Mouse (Mus musculus) cerebellum, postnatal 36 days (tissue): Measurements from ENCODE around the gene Entr1.
A peak's percentile ranks its signal among the peaks of the same experiment; 100 is the strongest.
"Not testable (repeated sequence)": the region's sequence is repeated elsewhere in the genome, so short reads cannot be mapped to it uniquely, and the experiment has no call there.

Experiments used
- DNase-seq, 2 experiments: peaks; one replicate each; pipeline ENCODE4 v3.0.0; 2021 to 2022; ENCODE audit warnings: mixed read lengths in 2 of 2

Gene Entr1

DNA sequence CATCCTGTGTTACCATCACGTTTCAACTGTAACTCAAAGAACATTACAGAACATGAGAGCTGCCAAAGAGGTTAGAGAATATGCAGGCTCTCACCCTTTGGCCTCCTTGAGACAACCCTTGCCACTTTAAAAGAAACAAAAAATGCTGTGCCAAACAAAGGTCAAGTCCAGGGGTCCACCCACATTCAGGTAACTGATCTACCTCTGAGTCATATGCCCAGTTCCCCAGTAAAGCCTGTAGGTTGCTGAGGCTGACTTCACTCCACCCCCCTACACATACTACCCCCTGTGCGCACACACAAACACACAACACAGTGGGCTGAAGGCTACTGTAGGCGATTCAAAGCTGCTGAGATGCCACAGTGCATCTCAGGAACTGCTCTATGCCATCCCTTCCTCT, 1.4 kb downstream of the Entr1 start:
- no peak for DNase-seq

DNA sequence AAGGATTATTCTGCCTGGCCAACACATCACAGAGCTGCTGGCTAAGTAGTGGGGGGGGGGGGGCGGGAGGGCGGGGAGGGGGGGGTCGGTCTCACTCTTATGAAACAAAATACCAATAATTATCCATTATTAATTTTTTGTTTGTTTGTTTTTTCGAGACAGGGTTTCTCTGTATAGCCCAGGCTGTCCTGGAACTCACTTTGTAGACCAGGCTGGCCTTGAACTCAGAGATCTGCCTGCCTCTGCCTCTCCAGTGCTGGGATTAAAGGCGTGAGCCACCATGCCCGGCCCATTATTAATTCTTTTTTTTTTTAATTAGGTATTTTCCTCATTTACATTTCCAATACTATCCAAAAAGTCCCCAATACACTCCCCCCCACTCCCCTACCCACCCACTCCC, 8.2 kb downstream of the Entr1 start:
- DNase-seq: not testable (repeated sequence)

GRCm38 (mm10) chr2:26380131-26380771, 8.9 kb downstream of the Entr1 start, which contains the start of gene Snapc4:
Gene Snapc4 (minus strand): TSS chr2:26380653.
- peak; percentile 80 to 83 for DNase-seq

- no peak for DNase-seq
Measured at GRCm38 (mm10) chr2:26372396-26372795, 16.7 kb downstream of the Entr1 start.

DNA sequence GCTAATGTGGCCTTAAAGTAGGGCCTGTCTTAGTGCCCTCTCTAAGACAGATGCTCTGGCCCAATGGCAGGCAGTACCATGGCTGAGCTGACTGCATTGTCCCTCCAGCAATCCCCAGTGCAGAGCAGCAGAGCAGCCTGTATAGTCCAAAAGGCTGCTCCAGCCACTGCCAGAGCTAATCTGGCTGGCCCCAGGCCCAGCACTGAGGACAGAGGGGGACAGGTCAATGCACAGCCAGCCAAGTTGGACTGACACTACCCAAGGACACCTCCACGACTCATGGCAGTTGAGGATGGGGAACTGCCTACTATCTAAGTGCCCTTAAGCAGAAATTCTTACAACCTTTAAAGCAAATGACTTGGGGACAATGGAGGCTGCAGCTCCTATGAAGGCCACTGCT, 20.5 kb downstream of the Entr1 start:
- no peak for DNase-seq

GRCm38 (mm10) chr2:26367911-26368310, 21.2 kb downstream of the Entr1 start:
- DNase-seq: no peak

- DNase-seq: peak; percentile 62 to 76
Measured at GRCm38 (mm10) chr2:26364738-26365465, 24.2 kb downstream of the Entr1 start.

DNA sequence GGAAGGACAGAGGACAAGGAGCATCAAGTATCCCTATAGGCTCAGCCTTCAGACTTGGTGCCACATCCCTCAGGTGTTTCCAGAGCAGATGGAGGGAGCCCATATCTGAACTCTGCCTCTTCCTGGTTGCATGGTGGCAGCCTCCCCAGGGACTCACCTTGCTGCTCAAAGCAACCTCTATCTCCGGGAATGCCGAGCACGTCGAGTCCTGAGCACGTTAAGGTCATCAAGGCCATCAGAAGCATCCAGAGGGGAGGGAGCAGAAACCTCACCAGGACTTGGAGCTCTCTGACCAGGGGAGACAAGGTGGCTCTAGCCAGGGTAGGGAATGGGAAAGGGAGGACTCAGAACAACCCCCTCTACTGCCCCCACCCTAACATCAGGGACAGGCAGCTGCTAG, 25.6 kb downstream of the Entr1 start:
- DNase-seq: no peak

DNA sequence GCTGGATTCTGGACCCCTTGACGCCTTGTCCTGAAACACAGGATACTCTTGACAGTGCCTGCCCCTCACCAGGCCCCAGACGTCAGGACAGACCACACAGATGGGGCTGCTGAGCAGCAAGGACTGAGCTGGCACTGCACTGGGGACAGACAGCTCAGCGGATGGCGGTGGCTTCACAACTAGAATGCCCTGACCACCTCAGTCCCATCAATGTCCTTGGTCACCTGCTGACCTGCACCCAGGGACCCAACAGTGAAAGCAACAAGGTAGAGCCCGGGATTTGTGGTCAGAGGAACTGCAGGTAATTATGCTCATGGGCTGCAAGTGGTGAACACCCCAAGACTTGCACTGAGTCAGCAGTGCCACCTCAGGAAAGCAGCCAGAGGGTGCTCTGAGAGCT, 26.1 kb downstream of the Entr1 start:
- DNase-seq: no peak

GRCm38 (mm10) chr2:26360772-26361171, 28.3 kb downstream of the Entr1 start, which contains the start of gene Card9:
Gene Card9 (minus strand): TSS chr2:26360918.
- peak in 1 of 2 experiments; percentile 4 for DNase-seq

- DNase-seq: peak; percentile 11
Measured at GRCm38 (mm10) chr2:26359983-26360382, 29.1 kb downstream of the Entr1 start.

DNA sequence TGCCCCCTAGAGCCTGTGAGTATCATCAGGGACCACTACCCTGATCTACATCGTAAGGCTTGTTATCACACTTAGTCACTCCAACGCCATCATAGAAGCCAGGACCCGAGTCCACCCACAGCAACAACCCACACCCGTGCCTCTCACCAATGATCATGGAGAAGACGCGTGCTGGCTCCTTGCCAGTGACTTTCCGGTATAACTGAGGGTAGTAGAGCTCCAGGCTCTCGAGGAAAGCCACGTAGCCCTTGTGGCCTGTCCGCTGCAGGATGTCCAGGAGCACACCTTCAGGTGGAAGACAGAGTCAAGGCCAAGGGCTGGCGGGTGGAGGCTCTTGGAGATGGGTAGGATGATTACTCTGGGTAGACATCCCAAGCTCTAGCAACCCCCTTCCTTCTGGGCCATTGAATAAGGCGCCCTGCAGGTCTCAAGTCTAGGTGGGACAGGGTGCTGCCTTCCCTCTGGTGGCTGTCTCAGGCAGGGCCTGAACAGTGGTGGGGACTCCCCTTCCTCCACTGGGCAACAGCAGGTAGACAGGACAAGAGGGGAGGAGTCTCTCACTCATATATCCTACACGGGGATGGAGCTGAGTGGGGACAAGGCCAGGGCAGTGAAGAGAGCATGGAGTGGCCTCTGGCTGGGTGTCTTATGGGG, 30.3 kb downstream of the Entr1 start:
- DNase-seq: peak; percentile 10 to 21

DNA sequence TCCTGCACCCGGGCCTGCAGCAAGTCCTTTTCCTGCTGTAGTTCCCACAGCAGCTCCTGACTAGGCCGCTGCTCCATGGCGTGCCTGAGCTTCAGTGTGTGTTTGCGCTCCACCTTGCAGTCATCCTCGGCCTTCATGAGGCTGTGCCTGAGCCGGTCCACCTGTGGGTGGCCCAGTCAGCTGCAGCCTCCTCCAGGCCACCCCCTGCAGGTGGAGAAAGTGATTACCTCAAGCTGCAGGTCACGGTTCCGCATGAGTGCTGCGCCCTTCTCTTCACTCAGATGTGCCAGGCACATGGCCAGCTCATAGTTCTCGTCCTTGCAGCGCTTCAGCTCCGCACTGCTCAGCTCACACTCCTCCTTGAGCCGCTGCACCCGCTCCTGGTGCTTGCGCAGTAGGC, 31.6 kb downstream of the Entr1 start:
- peak; percentile 14 to 33 for DNase-seq

DNA sequence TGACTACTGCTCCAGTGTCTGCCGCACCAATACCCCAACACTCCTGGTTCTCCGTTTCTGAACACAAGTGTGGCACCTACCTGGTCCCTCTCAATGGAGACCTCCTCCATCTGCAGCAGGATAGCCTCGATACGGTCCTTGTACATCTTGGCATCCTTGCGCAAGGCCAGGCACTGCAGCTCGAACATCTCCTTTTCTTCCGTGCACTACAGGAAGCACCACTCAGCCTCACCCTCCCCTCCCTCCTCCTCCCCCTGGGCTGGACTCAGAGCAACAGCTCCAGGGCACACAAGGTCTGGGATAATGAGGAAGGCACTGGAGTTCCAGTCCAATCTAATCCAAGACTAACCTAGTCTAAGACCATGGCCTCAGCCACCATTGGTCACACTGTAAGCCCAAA, 32.4 kb downstream of the Entr1 start:
- peak in 1 of 2 experiments; percentile 2 for DNase-seq

GRCm38 (mm10) chr2:26356231-26356630, 32.9 kb downstream of the Entr1 start:
- no peak for DNase-seq

DNA sequence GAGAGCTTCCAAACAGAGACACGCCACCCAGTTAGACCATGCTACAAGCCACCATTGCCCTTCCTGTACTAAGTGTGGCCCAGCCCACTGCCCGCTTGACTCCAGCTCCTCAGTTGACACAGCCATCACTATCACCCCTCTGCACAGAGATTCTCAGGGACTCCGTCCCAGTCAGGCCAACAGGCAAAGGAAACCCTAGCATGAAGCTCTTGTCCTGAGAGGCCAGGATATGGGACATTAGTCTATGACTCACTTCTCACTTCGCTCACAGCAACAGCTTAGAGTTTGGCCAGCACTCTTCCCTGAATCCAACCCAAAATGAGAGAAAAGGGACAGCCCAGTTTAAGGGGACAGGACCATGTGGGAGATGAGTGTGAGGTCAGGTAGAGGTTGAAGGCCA, 34.7 kb downstream of the Entr1 start:
- DNase-seq: peak; percentile 6 to 7

DNA sequence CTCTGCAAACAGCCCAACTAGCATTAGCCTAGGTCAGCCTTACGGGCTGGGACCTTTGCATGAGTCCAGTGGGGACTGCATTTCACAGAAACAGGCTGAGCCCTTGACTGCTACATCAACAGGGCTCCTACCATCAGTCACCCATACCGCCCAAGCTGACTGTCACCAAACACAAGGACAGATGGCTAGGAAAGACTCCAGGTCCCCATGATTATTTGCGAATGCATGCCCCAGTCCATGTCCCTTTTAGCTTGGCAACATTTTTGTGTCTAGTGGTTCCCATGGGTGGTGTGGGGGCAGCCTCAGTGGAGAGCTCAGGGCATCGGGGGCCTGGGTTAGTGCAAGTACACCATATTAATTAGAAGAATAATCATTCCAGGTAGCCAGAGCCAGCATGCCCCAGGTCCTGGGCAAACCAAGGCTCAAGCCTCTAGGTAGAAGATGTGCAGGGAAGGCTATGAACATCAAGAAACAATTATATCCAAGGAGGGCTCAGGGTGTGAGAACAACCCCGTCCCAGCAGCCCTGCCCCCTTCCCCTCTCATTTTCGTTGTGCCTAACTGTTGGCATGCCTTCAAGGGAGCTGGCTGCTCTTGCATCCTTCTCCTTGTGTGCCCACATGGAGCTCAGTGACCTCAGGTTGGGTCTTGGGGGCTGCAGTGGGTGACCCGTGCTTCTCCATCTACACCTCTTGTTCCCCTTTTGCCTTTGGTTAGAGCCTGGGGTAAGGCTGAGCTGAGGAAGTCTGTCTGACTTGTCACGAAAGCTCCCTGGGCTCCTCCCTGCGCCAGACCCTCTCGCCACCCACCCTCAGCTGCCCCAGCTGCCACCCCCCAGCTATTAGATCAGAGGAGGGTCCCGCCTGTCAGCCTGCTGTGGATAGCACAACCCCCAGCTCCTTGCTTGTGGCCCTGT, 35.8 kb downstream of the Entr1 start:
- peak; percentile 33 to 45 for DNase-seq

- peak; percentile 53 to 59 for DNase-seq
Measured at GRCm38 (mm10) chr2:26352291-26352910, 36.7 kb downstream of the Entr1 start.

DNA sequence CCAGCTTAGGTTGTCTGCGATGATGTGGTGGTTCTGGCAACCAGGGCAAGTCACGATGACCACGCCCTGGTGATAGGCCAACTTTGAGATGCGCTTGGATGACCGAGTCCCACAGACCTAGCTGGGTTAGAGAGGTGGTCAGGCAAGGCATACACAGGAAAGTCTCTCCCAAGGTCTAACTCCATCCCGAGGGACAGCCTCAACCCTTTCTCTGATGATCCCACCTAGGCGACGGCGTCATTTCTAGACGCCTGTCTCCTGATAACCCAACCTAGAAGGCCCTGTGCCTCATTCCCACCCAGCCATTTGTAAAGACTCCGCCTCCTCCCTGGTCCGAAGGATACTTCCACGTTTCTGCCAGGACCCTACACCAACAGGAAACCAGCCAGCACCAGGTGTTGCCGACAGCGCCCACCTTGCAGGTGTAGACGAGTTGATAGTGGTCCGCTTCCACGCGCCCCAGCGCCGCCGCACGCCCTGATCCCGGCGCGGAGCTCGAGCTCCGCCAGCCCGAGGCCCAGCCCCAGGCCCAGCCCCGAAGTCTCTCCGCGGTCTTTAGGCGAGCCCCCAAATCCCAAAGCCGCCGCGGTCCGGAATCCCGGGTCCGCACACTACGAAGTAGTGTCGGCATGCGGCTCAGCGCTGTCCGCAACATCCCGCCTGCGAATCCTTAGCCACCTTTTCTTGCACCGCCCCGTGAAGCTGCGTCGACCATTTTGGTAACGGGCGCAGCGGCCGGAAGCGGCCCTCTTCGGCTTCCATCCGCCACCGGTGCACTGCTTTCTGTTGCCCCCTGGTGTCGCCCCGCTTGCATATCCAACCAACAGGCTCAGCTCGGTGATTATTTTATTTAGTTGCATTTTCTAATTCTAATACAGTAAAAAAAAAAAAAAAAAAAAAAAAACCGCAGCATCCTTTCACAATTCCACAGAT, 37.5 kb downstream of the Entr1 start, which contains the start of gene Dnlz:
TSS of gene Dnlz (minus strand) at position 753 of the 933 bp plus-strand sequence.
- peak; percentile 96 for DNase-seq

DNA sequence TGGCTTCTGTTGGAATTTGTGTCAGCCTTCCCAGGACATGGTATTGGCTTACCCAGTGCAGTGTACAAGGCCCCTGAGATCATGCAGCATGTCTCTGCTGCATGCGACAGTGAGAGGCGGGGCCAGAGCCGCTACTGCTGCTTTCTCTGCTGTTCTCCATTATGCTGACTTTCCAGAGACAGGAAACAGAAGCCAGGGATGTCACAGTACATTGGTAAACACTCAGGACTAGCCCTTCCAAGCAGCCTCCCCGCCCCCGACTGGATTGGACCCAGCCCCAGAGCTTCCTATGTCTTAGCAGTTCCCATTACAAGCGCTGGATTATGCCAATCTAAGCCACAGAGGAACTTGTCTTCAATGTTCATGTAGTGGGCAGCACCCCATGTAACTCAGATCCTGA, 40.9 kb downstream of the Entr1 start:
- DNase-seq: no peak
